Mouse (Mus musculus) skeletal muscle tissue, adult 2 months (tissue): ENCODE results near the gene Bmp8a.
"Not testable (repeated sequence)": the region's sequence is repeated elsewhere in the genome, so short reads cannot be mapped to it uniquely, and the experiment has no call there.

Source experiments
- DNase-seq: peaks from one replicate; pipeline ENCODE4 v3.0.0-alpha.2; 2012; ENCODE audit warnings: low read depth, low spot score

Gene Bmp8a

GRCm38 (mm10) chr4:123331326-123331725, 11.7 kb downstream of the Bmp8a start:
- no peak for DNase-seq

GRCm38 (mm10) chr4:123328946-123329345, 14.1 kb downstream of the Bmp8a start:
- no peak for DNase-seq

- no peak for DNase-seq
These were observed 15.4 kb downstream of the Bmp8a start for GRCm38 (mm10) chr4:123327630-123328029.

- no peak for DNase-seq
These were observed 17.0 kb downstream of the Bmp8a start for GRCm38 (mm10) chr4:123326087-123326486.

GRCm38 (mm10) chr4:123323534-123323933, 19.5 kb downstream of the Bmp8a start, which contains the start of gene Oxct2a:
Gene Oxct2a (minus strand): TSS chr4:123323634.
- no peak for DNase-seq

- not testable (repeated sequence) for DNase-seq
These were observed 20.1 kb downstream of the Bmp8a start for GRCm38 (mm10) chr4:123322910-123323309.

GRCm38 (mm10) chr4:123314497-123314896, 28.6 kb downstream of the Bmp8a start:
- no peak for DNase-seq

GRCm38 (mm10) chr4:123313010-123313409, 30.0 kb downstream of the Bmp8a start:
- no peak for DNase-seq

- no peak for DNase-seq
These were observed 31.2 kb downstream of the Bmp8a start for GRCm38 (mm10) chr4:123311845-123312244.

GRCm38 (mm10) chr4:123308292-123308691, 34.8 kb downstream of the Bmp8a start:
- no peak for DNase-seq

GRCm38 (mm10) chr4:123306999-123307398, 36.1 kb downstream of the Bmp8a start:
- no peak for DNase-seq

GRCm38 (mm10) chr4:123305789-123306188, 37.3 kb downstream of the Bmp8a start:
- peak; percentile 60 for DNase-seq

- DNase-seq: no peak
These were observed 43.9 kb downstream of the Bmp8a start for GRCm38 (mm10) chr4:123298980-123299670.

GRCm38 (mm10) chr4:123298226-123298625, 44.8 kb downstream of the Bmp8a start:
- no peak for DNase-seq

- DNase-seq: no peak
These were observed 45.7 kb downstream of the Bmp8a start for GRCm38 (mm10) chr4:123297195-123297960.

GRCm38 (mm10) chr4:123296148-123296534, 46.9 kb downstream of the Bmp8a start:
- DNase-seq: no peak

GRCm38 (mm10) chr4:123295516-123296147, 47.4 kb downstream of the Bmp8a start:
- DNase-seq: no peak

- DNase-seq: not testable (repeated sequence)
These were observed 48.0 kb downstream of the Bmp8a start for GRCm38 (mm10) chr4:123295026-123295425.

GRCm38 (mm10) chr4:123293661-123294443, 49.2 kb downstream of the Bmp8a start:
- DNase-seq: no peak

GRCm38 (mm10) chr4:123292989-123293388, 50.1 kb downstream of the Bmp8a start:
- DNase-seq: no peak

GRCm38 (mm10) chr4:123292390-123292789, 50.7 kb downstream of the Bmp8a start:
- DNase-seq: no peak

GRCm38 (mm10) chr4:123289038-123289437, 54.0 kb downstream of the Bmp8a start:
- DNase-seq: no peak
